9 mouse cellular contexts compared by ENCODE assay signal in genomic region chr11:108149187-108149586, GRCm38 (mm10).
DNase-seq lines count a peak whose midpoint lies in the region; ATAC-seq and TF ChIP-seq lines count a peak whose summit lies in the region.
"Had no signal": no experiment of that assay in that cellular context is flagged by ENCODE, and none has a peak within 500 bp of the region (broad histone marks: within the 10 kb centered on the region; RNA-seq: fewer than 3 reads in every experiment).

No protein-coding gene starts in this region.

- no peak overlapping the region for H3K9ac ChIP-seq in hindbrain, embryonic 11.5 days (ENCODE audit: low read depth, low read length)
- H3K9ac ChIP-seq in hindbrain, embryonic 12.5 days: no peak overlapping the region

- no peak overlapping the region for H3K4me3 ChIP-seq in hindbrain, embryonic 11.5 days (ENCODE audit: low read depth, low read length)
- no peak overlapping the region for H3K4me3 ChIP-seq in hindbrain, embryonic 12.5 days
- no peak overlapping the region for H3K4me3 ChIP-seq in G1E (ENCODE audit: low read depth, low read length)

- 78% methylated on average over 9 of the region's 9 CpGs for WGBS in hindbrain, embryonic 11.5 days
- 66% methylated on average over 9 of the region's 9 CpGs for WGBS in hindbrain, embryonic 12.5 days

- no peak for ATAC-seq in hindbrain, embryonic 11.5 days (ENCODE audit: low FRiP score)
- ATAC-seq in hindbrain, embryonic 12.5 days (ENCODE audit: low FRiP score): no peak
- ATAC-seq in G1E (ENCODE audit: extremely low read depth, insufficient number of reproducible peaks, low FRiP score, poor library complexity, severe bottlenecking): peak; percentile 72
- ATAC-seq in megakaryocyte, adult 5-6 weeks (ENCODE audit: poor library complexity, severe bottlenecking): peak; percentile 38; the same call in 1 of the 2 replicates

- peak; percentile 12 for DNase-seq in hindbrain, embryonic 11.5 days (ENCODE audit: low spot score)
- DNase-seq in G1E (ENCODE audit: low spot score): peak; percentile 9
- peak; percentile 19 for DNase-seq in c-Kit-positive CD71-positive TER-119-negative erythroid progenitor cells, embryonic 14.5 days (ENCODE audit: low read depth)
- DNase-seq in cerebellum, adult 8-10 months: no peak
- no peak for DNase-seq in right cerebral cortex, postnatal 36 days (ENCODE audit: low spot score in 2 of 2)
- DNase-seq: kidney, postnatal 14 days; right cerebral cortex, postnatal 14 days had no signal

- H3K4me2 ChIP-seq in hindbrain, embryonic 11.5 days (replicated peaks; ENCODE audit: low read depth, low read length): no peak overlapping the region
- no peak overlapping the region for H3K4me2 ChIP-seq in hindbrain, embryonic 12.5 days (replicated peaks)

- H3K36me3 ChIP-seq in hindbrain, embryonic 11.5 days (ENCODE audit: control insufficient read depth, insufficient read depth, low read length): no peaks in the 10 kb centered on the region
- H3K36me3 ChIP-seq in hindbrain, embryonic 12.5 days: no peaks in the 10 kb centered on the region
- no peaks in the 10 kb centered on the region for H3K36me3 ChIP-seq in G1E (replicated peaks)

- H3K4me1 ChIP-seq in hindbrain, embryonic 11.5 days (replicated peaks; ENCODE audit: control insufficient read depth, insufficient read depth, low read length): no peaks in the 10 kb centered on the region
- H3K4me1 ChIP-seq in hindbrain, embryonic 12.5 days: peaks cover 28% of the 10 kb centered on the region
- H3K4me1 ChIP-seq in G1E (ENCODE audit: insufficient read depth, low read depth, low read length): peaks cover 15% of the 10 kb centered on the region

- H3K27ac ChIP-seq in hindbrain, embryonic 11.5 days (ENCODE audit: low read depth, low read length): no peak overlapping the region
- no peak overlapping the region for H3K27ac ChIP-seq in hindbrain, embryonic 12.5 days

- no peak for TF ChIP-seq CTCF in G1E (IDR thresholded peaks at IDR 0.05; ENCODE audit: low read depth, low read length)

- peaks cover 5% of the 10 kb centered on the region for H3K27me3 ChIP-seq in hindbrain, embryonic 11.5 days (ENCODE audit: control insufficient read depth, insufficient read depth, low read length)
- H3K27me3 ChIP-seq in hindbrain, embryonic 12.5 days: peaks cover 23% of the 10 kb centered on the region
- no peaks in the 10 kb centered on the region; the same call in 1 of the 2 replicates for H3K27me3 ChIP-seq in G1E (ENCODE audit: insufficient read depth, low read length)

- no peaks in the 10 kb centered on the region for H3K9me3 ChIP-seq in hindbrain, embryonic 11.5 days (ENCODE audit: control insufficient read depth, low read length)
- no peaks in the 10 kb centered on the region for H3K9me3 ChIP-seq in hindbrain, embryonic 12.5 days (replicated peaks)
- peaks cover 37% of the 10 kb centered on the region for H3K9me3 ChIP-seq in G1E (replicated peaks)

Comparison
In these comparisons a context has a peak if more than half of its experiments do, and no peak if none do; other contexts are left out.
1. ATAC-seq: peak in G1E (single experiment) and megakaryocyte, adult 5-6 weeks (single experiment); none in hindbrain, embryonic 11.5 days (single experiment) and hindbrain, embryonic 12.5 days (single experiment).
2. DNase-seq: peak in hindbrain, embryonic 11.5 days (single experiment), G1E (single experiment) and c-Kit-positive CD71-positive TER-119-negative erythroid progenitor cells, embryonic 14.5 days (single experiment); none in cerebellum, adult 8-10 months (single experiment) and right cerebral cortex, postnatal 36 days (0 of 2).